Mouse (Mus musculus): ENCODE measurements at regions not wholly inside any gene's neighbourhood (a gene's known extent, or its start where the extent isn't known, plus 50 kb on each side); places are given as distances from the start of the nearest gene placed in this dataset.

DNA sequence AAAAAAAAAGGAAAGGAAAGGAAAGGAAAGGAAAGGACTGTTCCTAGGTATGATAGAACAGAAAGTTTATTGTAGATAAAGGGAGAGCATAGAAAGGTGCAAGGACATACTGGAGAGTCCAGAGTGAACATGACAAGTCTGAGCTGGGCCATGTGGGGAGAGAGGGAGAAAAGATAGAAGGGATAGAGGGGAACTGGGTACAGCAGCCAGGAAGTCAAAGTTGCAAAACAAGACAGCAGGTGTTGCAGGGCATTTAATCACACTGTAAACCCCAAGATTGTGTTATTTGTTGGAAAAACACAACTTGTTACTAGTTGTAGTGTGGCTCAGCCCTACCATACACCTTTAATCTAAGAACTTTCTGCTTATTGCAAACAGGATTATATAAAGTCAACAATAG lies 110.6 kb upstream of the Gm28710 start:
- H3K27ac ChIP-seq (replicated peaks; ENCODE audit: low read depth, low read length): no peak overlapping the region
- no peak for DNase-seq (ENCODE audit: low spot score)
- H3K4me2 ChIP-seq (replicated peaks; ENCODE audit: low read depth, low read length, severe bottlenecking): no peak overlapping the region
- ATAC-seq (ENCODE audit: low FRiP score, low read depth): no peak
- H3K36me3 ChIP-seq (ENCODE audit: control insufficient read depth, insufficient read depth, low read length): no peaks in the 10 kb centered on the region
- no peak for TF ChIP-seq POLR2A (IDR thresholded peaks at IDR 0.05; ENCODE audit: borderline replicate concordance, extremely low read depth, insufficient read depth, insufficient read length)
- no peak overlapping the region for H3K4me3 ChIP-seq (replicated peaks; ENCODE audit: low read length)
- no peaks in the 10 kb centered on the region for H3K4me1 ChIP-seq (ENCODE audit: control insufficient read depth, insufficient read depth, low read length)
- H3K27me3 ChIP-seq (ENCODE audit: control insufficient read depth, insufficient read depth, low read length): no peaks in the 10 kb centered on the region
- no peak overlapping the region for H3K9ac ChIP-seq (ENCODE audit: low read depth, low read length, severe bottlenecking)
- H3K9me3 ChIP-seq (ENCODE audit: control insufficient read depth, low read length): no peaks in the 10 kb centered on the region

DNA sequence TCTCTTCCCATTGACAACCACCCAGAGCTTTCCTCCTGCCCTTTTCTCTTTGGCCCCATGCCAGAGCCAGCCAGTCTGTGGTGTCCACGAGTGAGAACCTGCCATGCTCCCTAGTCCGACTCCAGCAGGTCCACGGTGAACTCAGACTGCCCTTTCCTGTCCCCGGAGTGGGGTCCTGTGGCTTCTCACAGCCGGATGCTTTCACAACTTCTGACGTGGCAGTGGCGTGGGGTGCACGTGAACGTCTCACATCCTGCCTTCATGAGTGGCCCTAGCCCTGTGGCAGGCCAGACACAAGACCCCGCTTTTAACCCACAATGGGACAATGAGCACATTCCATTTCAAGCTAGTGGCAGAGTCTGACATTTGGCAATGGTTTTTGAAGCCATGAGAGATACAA lies 107.5 kb upstream of the Gm28710 start:
- 81% methylated on average over 10 of the region's 10 CpGs for WGBS
- no peak overlapping the region for H3K27ac ChIP-seq (replicated peaks; ENCODE audit: low read depth, low read length)
- ATAC-seq (ENCODE audit: low FRiP score, low read depth) (no peak), DNase-seq (ENCODE audit: low spot score) (no peak)
- H3K4me2 ChIP-seq (replicated peaks; ENCODE audit: low read depth, low read length, severe bottlenecking): no peak overlapping the region
- no peak overlapping the region for H3K9ac ChIP-seq (ENCODE audit: low read depth, low read length, severe bottlenecking)
- H3K9me3 ChIP-seq (ENCODE audit: control insufficient read depth, low read length): no peaks in the 10 kb centered on the region
- H3K4me1 ChIP-seq (ENCODE audit: control insufficient read depth, insufficient read depth, low read length): no peaks in the 10 kb centered on the region
- TF ChIP-seq POLR2A (IDR thresholded peaks at IDR 0.05; ENCODE audit: borderline replicate concordance, extremely low read depth, insufficient read depth, insufficient read length): no peak
- no peaks in the 10 kb centered on the region for H3K36me3 ChIP-seq (ENCODE audit: control insufficient read depth, insufficient read depth, low read length)
- H3K4me3 ChIP-seq (replicated peaks; ENCODE audit: low read length): no peak overlapping the region
- H3K27me3 ChIP-seq (ENCODE audit: control insufficient read depth, insufficient read depth, low read length): no peaks in the 10 kb centered on the region

DNA sequence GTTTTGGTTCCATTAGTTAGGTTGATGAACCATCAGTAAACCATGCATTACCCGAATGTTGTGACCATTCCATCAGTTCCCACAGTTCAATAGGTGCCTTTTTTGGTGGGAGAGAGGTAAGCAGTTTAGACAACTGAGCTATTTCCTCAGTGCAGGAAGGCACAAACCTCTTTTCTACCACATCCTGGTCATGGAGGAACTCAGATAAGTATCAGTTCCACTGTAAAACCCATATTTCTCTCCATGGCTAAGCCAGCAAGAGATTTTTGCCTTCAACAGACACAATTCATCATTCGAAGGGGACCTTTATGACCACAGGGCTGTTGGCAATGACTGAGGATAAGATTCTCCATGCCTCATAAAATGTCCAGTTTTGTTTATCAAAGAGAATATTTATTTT lies 92.3 kb upstream of the Gm28710 start:
- Histone ChIP-seq H3K9ac (ENCODE audit: low read depth, low read length, severe bottlenecking) (no peak overlapping the region), H3K9me3 (ENCODE audit: control insufficient read depth, low read length) (no peaks in the 10 kb centered on the region), H3K4me1 (ENCODE audit: control insufficient read depth, insufficient read depth, low read length) (no peaks in the 10 kb centered on the region), H3K27ac (replicated peaks; ENCODE audit: low read depth, low read length) (no peak overlapping the region), H3K4me2 (replicated peaks; ENCODE audit: low read depth, low read length, severe bottlenecking) (no peak overlapping the region), H3K27me3 (ENCODE audit: control insufficient read depth, insufficient read depth, low read length) (no peaks in the 10 kb centered on the region), H3K36me3 (ENCODE audit: control insufficient read depth, insufficient read depth, low read length) (no peaks in the 10 kb centered on the region), H3K4me3 (replicated peaks; ENCODE audit: low read length) (no peak overlapping the region)
- ATAC-seq (ENCODE audit: low FRiP score, low read depth) (no peak), DNase-seq (ENCODE audit: low spot score) (no peak)
- no peak for TF ChIP-seq POLR2A (IDR thresholded peaks at IDR 0.05; ENCODE audit: borderline replicate concordance, extremely low read depth, insufficient read depth, insufficient read length)
- WGBS: 80% methylated on average over 2 of the region's 2 CpGs

DNA sequence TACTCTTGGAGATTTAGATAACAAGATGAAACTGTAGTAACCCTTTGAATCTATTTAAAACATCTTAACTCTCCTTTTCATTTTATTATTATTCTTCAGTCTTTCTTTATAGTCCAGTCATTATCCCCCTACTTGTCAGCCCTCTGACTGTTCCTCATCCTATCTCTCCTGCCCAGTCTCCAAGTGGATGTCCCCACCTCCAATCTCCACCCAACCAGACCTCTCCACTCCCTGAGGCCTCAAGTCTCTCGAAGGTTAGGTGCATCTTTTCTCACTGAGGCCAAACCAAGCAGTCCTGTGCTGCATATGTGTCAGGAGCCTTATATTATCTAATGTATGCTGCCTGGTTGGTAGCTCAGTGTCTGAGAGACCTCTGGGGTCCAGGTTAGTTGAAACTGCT lies 91.1 kb upstream of the Gm28710 start:
- Histone ChIP-seq H3K4me1 (ENCODE audit: control insufficient read depth, insufficient read depth, low read length) (no peaks in the 10 kb centered on the region), H3K9me3 (ENCODE audit: control insufficient read depth, low read length) (no peaks in the 10 kb centered on the region), H3K9ac (ENCODE audit: low read depth, low read length, severe bottlenecking) (no peak overlapping the region), H3K4me3 (replicated peaks; ENCODE audit: low read length) (no peak overlapping the region), H3K27ac (replicated peaks; ENCODE audit: low read depth, low read length) (no peak overlapping the region), H3K36me3 (ENCODE audit: control insufficient read depth, insufficient read depth, low read length) (no peaks in the 10 kb centered on the region), H3K27me3 (ENCODE audit: control insufficient read depth, insufficient read depth, low read length) (no peaks in the 10 kb centered on the region), H3K4me2 (replicated peaks; ENCODE audit: low read depth, low read length, severe bottlenecking) (no peak overlapping the region)
- ATAC-seq (ENCODE audit: low FRiP score, low read depth) (no peak), DNase-seq (ENCODE audit: low spot score) (no peak)
- WGBS: 58% methylated on average over 1 of the region's 1 CpGs
- no peak for TF ChIP-seq POLR2A (IDR thresholded peaks at IDR 0.05; ENCODE audit: borderline replicate concordance, extremely low read depth, insufficient read depth, insufficient read length)

DNA sequence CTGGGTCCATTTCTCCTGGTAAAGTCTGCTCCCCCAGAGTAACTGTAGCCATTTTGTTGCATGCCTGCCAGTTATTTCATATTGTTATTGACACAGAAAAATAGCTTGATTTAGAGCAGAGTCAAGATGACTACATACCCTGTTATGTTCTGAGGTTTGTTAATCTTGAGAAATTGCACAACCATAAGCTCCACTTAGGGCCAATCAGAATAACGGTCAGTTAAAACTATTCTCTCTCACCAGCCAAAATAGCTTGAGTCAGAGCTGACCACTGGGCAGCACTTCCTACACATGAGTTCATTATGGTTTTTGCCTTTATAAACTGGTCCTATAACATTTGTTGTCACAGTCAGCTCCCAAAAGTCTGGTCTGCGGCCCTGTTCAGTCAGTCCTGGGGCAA lies 88.9 kb upstream of the Gm28710 start:
- DNase-seq (ENCODE audit: low spot score) (no peak), ATAC-seq (ENCODE audit: low FRiP score, low read depth) (no peak)
- Histone ChIP-seq H3K9me3 (ENCODE audit: control insufficient read depth, low read length) (no peaks in the 10 kb centered on the region), H3K27ac (replicated peaks; ENCODE audit: low read depth, low read length) (no peak overlapping the region), H3K36me3 (ENCODE audit: control insufficient read depth, insufficient read depth, low read length) (no peaks in the 10 kb centered on the region), H3K4me1 (ENCODE audit: control insufficient read depth, insufficient read depth, low read length) (no peaks in the 10 kb centered on the region), H3K4me2 (replicated peaks; ENCODE audit: low read depth, low read length, severe bottlenecking) (no peak overlapping the region), H3K4me3 (replicated peaks; ENCODE audit: low read length) (no peak overlapping the region), H3K9ac (ENCODE audit: low read depth, low read length, severe bottlenecking) (no peak overlapping the region), H3K27me3 (ENCODE audit: control insufficient read depth, insufficient read depth, low read length) (no peaks in the 10 kb centered on the region)
- 89% methylated on average over 2 of the region's 2 CpGs for WGBS
- no peak for TF ChIP-seq POLR2A (IDR thresholded peaks at IDR 0.05; ENCODE audit: borderline replicate concordance, extremely low read depth, insufficient read depth, insufficient read length)

DNA sequence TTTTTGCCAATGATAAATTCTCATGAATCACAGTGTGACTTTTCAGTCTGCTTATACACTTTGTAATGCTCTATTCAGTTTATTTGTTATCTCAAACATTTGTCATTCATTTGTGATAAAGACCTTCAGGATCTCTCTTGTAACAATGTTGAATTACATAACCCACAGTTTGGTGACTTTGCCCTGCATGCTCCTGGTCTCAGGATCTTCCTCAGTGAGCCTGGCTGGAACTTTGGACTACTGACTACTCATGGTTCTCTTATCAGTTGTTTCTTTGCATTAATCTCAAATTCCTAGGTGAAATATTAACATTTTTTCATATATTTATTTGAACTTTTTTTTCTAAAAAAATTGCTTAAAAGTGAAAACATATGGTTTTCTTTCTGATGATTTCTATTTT lies 75.7 kb upstream of the Gm28710 start:
- no peak for DNase-seq (ENCODE audit: low spot score)

More for the DNA sequence above, 75.7 kb upstream of the Gm28710 start:
- Histone ChIP-seq H3K4me3 (replicated peaks; ENCODE audit: low read length) (no peak overlapping the region), H3K27ac (replicated peaks; ENCODE audit: low read depth, low read length) (no peak overlapping the region), H3K36me3 (ENCODE audit: control insufficient read depth, insufficient read depth, low read length) (no peaks in the 10 kb centered on the region), H3K27me3 (ENCODE audit: control insufficient read depth, insufficient read depth, low read length) (no peaks in the 10 kb centered on the region), H3K4me2 (replicated peaks; ENCODE audit: low read depth, low read length, severe bottlenecking) (no peak overlapping the region), H3K9ac (ENCODE audit: low read depth, low read length, severe bottlenecking) (no peak overlapping the region), H3K9me3 (ENCODE audit: control insufficient read depth, low read length) (0 out of 2 replicates have a peak, but pooled peaks cover 3% of the 10 kb centered on the region), H3K4me1 (ENCODE audit: control insufficient read depth, insufficient read depth, low read length) (no peaks in the 10 kb centered on the region)
- ATAC-seq (ENCODE audit: low FRiP score, low read depth): no peak
- no peak for TF ChIP-seq POLR2A (IDR thresholded peaks at IDR 0.05; ENCODE audit: borderline replicate concordance, extremely low read depth, insufficient read depth, insufficient read length)
